Mouse (Mus musculus): ENCODE data around the gene Zfp64. TPM values are rescaled to one million over a fixed set of nuclear protein-coding genes. Genes with fewer than 3 reads are reported as not detected.

Gene Zfp64
- polyA plus RNA-seq, 1 experiment, result 28.1 TPM

DNA sequence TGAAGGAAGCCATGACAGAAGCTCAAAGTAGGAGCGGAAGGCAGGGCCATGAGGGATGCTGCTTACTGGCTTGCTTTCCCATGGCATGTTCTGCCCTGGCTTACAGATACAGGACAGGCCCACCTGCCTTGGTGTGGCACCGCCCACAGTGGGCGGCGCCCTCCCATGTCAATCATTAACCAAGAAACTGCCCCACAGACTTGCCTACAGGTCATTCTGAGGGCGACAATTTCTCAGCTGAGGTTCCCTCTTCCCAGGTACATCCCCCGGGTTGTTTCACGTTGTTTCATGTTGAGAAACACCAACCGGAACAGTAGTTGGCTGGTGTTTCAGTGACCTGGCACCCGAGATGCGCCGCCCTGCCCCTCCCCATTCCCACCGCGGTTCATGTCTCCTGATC lies 32.0 kb upstream of the Zfp64 start:
- no peak overlapping the region for H3ac ChIP-seq (ENCODE audit: control insufficient read depth, insufficient read length, low read depth)
- TF ChIP-seq CTCF (IDR thresholded peaks at IDR 0.05; ENCODE audit: control insufficient read depth, insufficient read depth, insufficient read length) (no peak), MYOG (IDR thresholded peaks at IDR 0.05; ENCODE audit: control insufficient read depth, extremely low read depth, insufficient read length) (no peak), MYOD1 (IDR thresholded peaks at IDR 0.05; ENCODE audit: control insufficient read depth, insufficient read length, low read depth) (no peak), FOSL1 (IDR thresholded peaks at IDR 0.05; ENCODE audit: insufficient read depth, low read length, poor library complexity, severe bottlenecking) (no peak), USF1 (IDR thresholded peaks at IDR 0.05; ENCODE audit: low read depth) (no peak), MAX (IDR thresholded peaks at IDR 0.05) (no peak), CEBPB (IDR thresholded peaks at IDR 0.05; ENCODE audit: low read depth) (no peak)
- H3K36me3 ChIP-seq (ENCODE audit: control insufficient read depth, insufficient read depth), result no peaks in the 10 kb centered on the region
- H3K79me3 ChIP-seq (ENCODE audit: low read depth), result no peaks in the 10 kb centered on the region
- H3K4me3 ChIP-seq (ENCODE audit: insufficient read depth, poor library complexity, severe bottlenecking), result no peak overlapping the region
- peaks cover 6% of the 10 kb centered on the region for H3K27me3 ChIP-seq (ENCODE audit: control insufficient read depth, insufficient read depth, insufficient read length)
- no peaks in the 10 kb centered on the region for H3K79me2 ChIP-seq (ENCODE audit: control insufficient read depth, insufficient read depth)

DNA sequence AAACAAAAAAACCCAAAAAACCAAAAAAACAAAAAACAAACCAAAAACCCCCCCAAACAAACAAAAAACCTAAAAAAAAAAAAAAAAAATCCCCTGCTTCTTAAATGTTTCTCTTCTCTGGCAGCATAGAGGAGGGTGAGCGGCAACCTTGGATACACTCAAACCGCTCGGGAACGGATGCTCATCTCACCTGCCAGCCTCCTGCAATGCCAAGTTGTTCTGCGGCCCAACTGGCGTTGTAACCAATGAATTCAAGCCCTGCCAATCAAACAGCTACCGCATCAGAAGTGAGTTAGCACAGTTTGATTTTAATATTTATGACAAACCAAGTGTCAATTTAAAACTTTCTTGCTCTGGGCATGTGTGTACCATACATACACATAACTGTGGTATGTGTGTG lies 26.6 kb upstream of the Zfp64 start:
- Histone ChIP-seq H3K27me3 (ENCODE audit: control insufficient read depth, insufficient read depth, insufficient read length) (peaks cover 6% of the 10 kb centered on the region), H3K79me3 (ENCODE audit: low read depth) (no peaks in the 10 kb centered on the region), H3ac (ENCODE audit: control insufficient read depth, insufficient read length, low read depth) (no peak overlapping the region), H3K4me3 (ENCODE audit: insufficient read depth, poor library complexity, severe bottlenecking) (no peak overlapping the region), H3K79me2 (ENCODE audit: control insufficient read depth, insufficient read depth) (no peaks in the 10 kb centered on the region), H3K36me3 (ENCODE audit: control insufficient read depth, insufficient read depth) (no peaks in the 10 kb centered on the region)
- TF ChIP-seq CTCF (IDR thresholded peaks at IDR 0.05; ENCODE audit: control insufficient read depth, insufficient read depth, insufficient read length), result no peak
- TF ChIP-seq FOSL1 (IDR thresholded peaks at IDR 0.05; ENCODE audit: insufficient read depth, low read length, poor library complexity, severe bottlenecking), result no peak
- TF ChIP-seq MYOG (IDR thresholded peaks at IDR 0.05; ENCODE audit: control insufficient read depth, extremely low read depth, insufficient read length), result no peak
- TF ChIP-seq USF1 (IDR thresholded peaks at IDR 0.05; ENCODE audit: low read depth), result no peak
- TF ChIP-seq CEBPB (IDR thresholded peaks at IDR 0.05; ENCODE audit: low read depth), result no peak
- TF ChIP-seq MYOD1 (IDR thresholded peaks at IDR 0.05; ENCODE audit: control insufficient read depth, insufficient read length, low read depth), result no peak
- TF ChIP-seq MAX (IDR thresholded peaks at IDR 0.05), result no peak

DNA sequence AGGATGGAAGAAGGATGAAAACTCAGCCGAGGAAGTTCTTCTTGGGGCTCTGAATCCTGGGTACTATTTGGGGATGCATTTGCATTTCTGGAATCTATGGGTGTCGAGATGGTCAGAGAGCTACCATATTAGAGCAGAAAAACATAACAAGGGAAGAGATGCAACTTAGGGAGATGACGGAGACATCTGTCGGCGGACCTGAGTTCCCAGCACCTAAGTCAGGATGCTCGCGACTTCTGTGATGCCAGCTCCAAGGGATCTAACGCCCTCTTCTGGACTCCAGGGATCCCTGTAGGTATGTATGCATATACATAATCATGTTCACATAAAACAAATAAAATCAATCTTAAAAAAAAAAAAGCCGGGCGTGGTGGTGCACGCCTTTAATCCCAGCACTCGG lies 26.1 kb upstream of the Zfp64 start:
- no peak overlapping the region for H3K4me3 ChIP-seq (ENCODE audit: insufficient read depth, poor library complexity, severe bottlenecking)
- H3ac ChIP-seq (ENCODE audit: control insufficient read depth, insufficient read length, low read depth), result no peak overlapping the region
- no peaks in the 10 kb centered on the region for H3K36me3 ChIP-seq (ENCODE audit: control insufficient read depth, insufficient read depth)
- no peaks in the 10 kb centered on the region for H3K79me2 ChIP-seq (ENCODE audit: control insufficient read depth, insufficient read depth)
- no peaks in the 10 kb centered on the region for H3K79me3 ChIP-seq (ENCODE audit: low read depth)
- TF ChIP-seq CEBPB (IDR thresholded peaks at IDR 0.05; ENCODE audit: low read depth), result no peak
- no peak for TF ChIP-seq CTCF (IDR thresholded peaks at IDR 0.05; ENCODE audit: control insufficient read depth, insufficient read depth, insufficient read length)
- TF ChIP-seq MYOG (IDR thresholded peaks at IDR 0.05; ENCODE audit: control insufficient read depth, extremely low read depth, insufficient read length), result no peak
- no peak for TF ChIP-seq USF1 (IDR thresholded peaks at IDR 0.05; ENCODE audit: low read depth)
- TF ChIP-seq FOSL1 (IDR thresholded peaks at IDR 0.05; ENCODE audit: insufficient read depth, low read length, poor library complexity, severe bottlenecking), result no peak
- TF ChIP-seq MYOD1 (IDR thresholded peaks at IDR 0.05; ENCODE audit: control insufficient read depth, insufficient read length, low read depth), result no peak
- TF ChIP-seq MAX (IDR thresholded peaks at IDR 0.05), result no peak
- peaks cover 6% of the 10 kb centered on the region for H3K27me3 ChIP-seq (ENCODE audit: control insufficient read depth, insufficient read depth, insufficient read length)

GRCm38 (mm10) chr2:168980859-168981258 lies 25.5 kb upstream of the Zfp64 start:
- no peak overlapping the region for H3K4me3 ChIP-seq (ENCODE audit: insufficient read depth, poor library complexity, severe bottlenecking)
- no peaks in the 10 kb centered on the region for H3K79me3 ChIP-seq (ENCODE audit: low read depth)
- no peak overlapping the region for H3ac ChIP-seq (ENCODE audit: control insufficient read depth, insufficient read length, low read depth)
- no peaks in the 10 kb centered on the region for H3K36me3 ChIP-seq (ENCODE audit: control insufficient read depth, insufficient read depth)
- H3K79me2 ChIP-seq (ENCODE audit: control insufficient read depth, insufficient read depth), result no peaks in the 10 kb centered on the region
- no peak for TF ChIP-seq MYOG (IDR thresholded peaks at IDR 0.05; ENCODE audit: control insufficient read depth, extremely low read depth, insufficient read length)
- no peak for TF ChIP-seq FOSL1 (IDR thresholded peaks at IDR 0.05; ENCODE audit: insufficient read depth, low read length, poor library complexity, severe bottlenecking)
- H3K27me3 ChIP-seq (ENCODE audit: control insufficient read depth, insufficient read depth, insufficient read length), result peaks cover 6% of the 10 kb centered on the region

GRCm38 (mm10) chr2:168979742-168980141 lies 24.4 kb upstream of the Zfp64 start:
- no peak for TF ChIP-seq USF1 (IDR thresholded peaks at IDR 0.05; ENCODE audit: low read depth)
- no peak for TF ChIP-seq CTCF (IDR thresholded peaks at IDR 0.05; ENCODE audit: control insufficient read depth, insufficient read depth, insufficient read length)
- TF ChIP-seq MYOD1 (IDR thresholded peaks at IDR 0.05; ENCODE audit: control insufficient read depth, insufficient read length, low read depth), result no peak
- TF ChIP-seq FOSL1 (IDR thresholded peaks at IDR 0.05; ENCODE audit: insufficient read depth, low read length, poor library complexity, severe bottlenecking), result no peak
- TF ChIP-seq MYOG (IDR thresholded peaks at IDR 0.05; ENCODE audit: control insufficient read depth, extremely low read depth, insufficient read length), result no peak
- TF ChIP-seq MAX (IDR thresholded peaks at IDR 0.05), result no peak
- no peak for TF ChIP-seq CEBPB (IDR thresholded peaks at IDR 0.05; ENCODE audit: low read depth)
- Histone ChIP-seq H3ac (ENCODE audit: control insufficient read depth, insufficient read length, low read depth) (no peak overlapping the region), H3K4me3 (ENCODE audit: insufficient read depth, poor library complexity, severe bottlenecking) (no peak overlapping the region), H3K79me3 (ENCODE audit: low read depth) (no peaks in the 10 kb centered on the region), H3K27me3 (ENCODE audit: control insufficient read depth, insufficient read depth, insufficient read length) (peaks cover 6% of the 10 kb centered on the region), H3K36me3 (ENCODE audit: control insufficient read depth, insufficient read depth) (no peaks in the 10 kb centered on the region), H3K79me2 (ENCODE audit: control insufficient read depth, insufficient read depth) (no peaks in the 10 kb centered on the region)

DNA sequence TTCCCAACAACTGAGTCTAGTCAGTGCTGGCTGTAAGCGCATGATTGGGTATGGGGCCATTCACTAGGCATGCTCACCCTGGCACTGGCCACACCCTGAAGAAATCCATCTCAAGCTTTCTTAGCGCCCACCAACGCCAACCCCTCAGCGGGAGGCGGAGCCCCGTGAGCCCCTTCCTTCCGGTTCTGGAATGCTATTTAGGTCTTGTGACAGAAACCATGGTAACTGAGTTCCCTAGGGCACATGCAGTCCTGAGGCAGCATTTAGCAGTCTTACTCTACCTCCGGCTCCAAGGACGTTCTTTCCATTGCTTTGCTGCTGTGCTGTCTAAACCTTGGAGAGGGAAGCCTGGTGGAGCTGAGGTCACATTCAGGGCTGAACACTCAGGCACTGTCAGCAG lies 22.6 kb upstream of the Zfp64 start:
- H3ac ChIP-seq (ENCODE audit: control insufficient read depth, insufficient read length, low read depth), result no peak overlapping the region
- H3K79me2 ChIP-seq (ENCODE audit: control insufficient read depth, insufficient read depth), result no peaks in the 10 kb centered on the region
- H3K36me3 ChIP-seq (ENCODE audit: control insufficient read depth, insufficient read depth), result no peaks in the 10 kb centered on the region
- TF ChIP-seq MYOG (IDR thresholded peaks at IDR 0.05; ENCODE audit: control insufficient read depth, extremely low read depth, insufficient read length), result no peak
- TF ChIP-seq MYOD1 (IDR thresholded peaks at IDR 0.05; ENCODE audit: control insufficient read depth, insufficient read length, low read depth), result no peak
- no peak for TF ChIP-seq CTCF (IDR thresholded peaks at IDR 0.05; ENCODE audit: control insufficient read depth, insufficient read depth, insufficient read length)
- no peak for TF ChIP-seq USF1 (IDR thresholded peaks at IDR 0.05; ENCODE audit: low read depth)
- TF ChIP-seq FOSL1 (IDR thresholded peaks at IDR 0.05; ENCODE audit: insufficient read depth, low read length, poor library complexity, severe bottlenecking), result no peak
- TF ChIP-seq CEBPB (IDR thresholded peaks at IDR 0.05; ENCODE audit: low read depth), result no peak
- no peak for TF ChIP-seq MAX (IDR thresholded peaks at IDR 0.05)
- H3K27me3 ChIP-seq (ENCODE audit: control insufficient read depth, insufficient read depth, insufficient read length), result no peaks in the 10 kb centered on the region
- no peak overlapping the region for H3K4me3 ChIP-seq (ENCODE audit: insufficient read depth, poor library complexity, severe bottlenecking)
- H3K79me3 ChIP-seq (ENCODE audit: low read depth), result no peaks in the 10 kb centered on the region

Data from C2C12 (cell line).